Mouse (Mus musculus): ENCODE data around the gene Gfy. TPM values are rescaled to one million over a fixed set of nuclear protein-coding genes. Genes with fewer than 3 reads are reported as not detected.
"Not testable (repeated sequence)": the region's sequence is repeated elsewhere in the genome, so short reads cannot be mapped to it uniquely, and the experiment has no call there.

Gfy gene
- polyA plus RNA-seq, 1 experiment from 2014 or later: not detected

- H3K9ac ChIP-seq (replicated peaks): peak within 1 kb of the TSS; percentile 86
- WGBS: 6% methylated on average over 63 of the region's 69 CpGs
- H3K9me3 ChIP-seq: no peaks in the 10 kb centered on the region
- peak within 1 kb of the TSS; percentile 63 for H3K4me2 ChIP-seq (replicated peaks)
- H3K4me1 ChIP-seq (replicated peaks): peaks cover 32% of the 10 kb centered on the region
- H3K27ac ChIP-seq: peak within 1 kb of the TSS; percentile 93
- H3K4me3 ChIP-seq (replicated peaks): peak within 1 kb of the TSS; percentile 62
- peak; percentile 96 for ATAC-seq
- peaks cover 26% of the 10 kb centered on the region for H3K36me3 ChIP-seq
- H3K27me3 ChIP-seq: no peaks in the 10 kb centered on the region
These were observed 25.0 kb downstream of the Gfy start, which contains the start of the genes Pih1d1 and Aldh16a1 for GRCm38 (mm10) chr7:45154096-45154992. Gene Pih1d1 (plus strand): TSS chr7:45154303. Gene Aldh16a1 (minus strand): TSS chr7:45154584.

- no peaks in the 10 kb centered on the region for H3K27me3 ChIP-seq
- ATAC-seq: no peak; the same call in 1 of the 2 replicates
- 4% methylated on average over 5 of the region's 5 CpGs for WGBS
- no peaks in the 10 kb centered on the region for H3K9me3 ChIP-seq
- peaks cover 19% of the 10 kb centered on the region for H3K36me3 ChIP-seq
- H3K4me1 ChIP-seq (replicated peaks): peaks cover 32% of the 10 kb centered on the region
- H3K4me2 ChIP-seq (replicated peaks): peak overlapping the region; percentile 63
- peak overlapping the region; percentile 86 for H3K9ac ChIP-seq (replicated peaks)
- H3K4me3 ChIP-seq (replicated peaks): peak overlapping the region; percentile 62
- peak overlapping the region; percentile 93 for H3K27ac ChIP-seq
These were observed 25.8 kb downstream of the Gfy start for GRCm38 (mm10) chr7:45153586-45153985.

GRCm38 (mm10) chr7:45153052-45153451 lies 26.3 kb downstream of the Gfy start:
- Histone ChIP-seq H3K4me3 (replicated peaks) (peak overlapping the region; percentile 62; the same call in 1 of the 2 replicates), H3K36me3 (peaks cover 13% of the 10 kb centered on the region), H3K4me1 (replicated peaks) (peaks cover 32% of the 10 kb centered on the region)
- not testable (repeated sequence) for H3K4me2 ChIP-seq (replicated peaks); H3K9me3 ChIP-seq; H3K27ac ChIP-seq; ATAC-seq; H3K27me3 ChIP-seq; H3K9ac ChIP-seq (replicated peaks)
- 93% methylated on average over 2 of the region's 2 CpGs for WGBS

DNA sequence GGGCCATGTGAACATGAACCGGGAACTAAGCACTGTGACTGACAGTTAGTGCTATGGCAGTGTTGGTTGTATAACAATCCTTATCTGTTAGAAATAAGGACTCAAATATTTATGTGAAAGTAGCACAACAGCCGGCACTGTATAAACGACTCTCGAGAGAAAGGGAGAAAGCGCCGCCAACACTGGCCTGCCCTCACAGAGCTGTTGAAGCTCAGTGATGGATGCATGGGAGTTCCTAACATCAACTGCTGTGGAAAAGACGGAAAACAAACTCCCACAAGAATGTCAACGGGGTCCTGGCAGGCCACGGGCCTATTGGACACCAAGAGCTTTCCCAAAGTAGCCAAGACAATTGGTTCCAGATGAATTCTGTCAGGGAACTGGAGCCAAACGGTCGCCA lies 28.1 kb downstream of the Gfy start:
- 63% methylated on average over 11 of the region's 11 CpGs for WGBS
- Histone ChIP-seq H3K4me3 (replicated peaks) (no peak overlapping the region), H3K27me3 (no peaks in the 10 kb centered on the region), H3K27ac (no peak overlapping the region), H3K36me3 (0 out of 2 replicates have a peak, but pooled peaks cover 2% of the 10 kb centered on the region), H3K9me3 (no peaks in the 10 kb centered on the region), H3K4me1 (replicated peaks) (peaks cover 32% of the 10 kb centered on the region), H3K9ac (replicated peaks) (no peak overlapping the region), H3K4me2 (replicated peaks) (no peak overlapping the region)
- no peak for ATAC-seq

DNA sequence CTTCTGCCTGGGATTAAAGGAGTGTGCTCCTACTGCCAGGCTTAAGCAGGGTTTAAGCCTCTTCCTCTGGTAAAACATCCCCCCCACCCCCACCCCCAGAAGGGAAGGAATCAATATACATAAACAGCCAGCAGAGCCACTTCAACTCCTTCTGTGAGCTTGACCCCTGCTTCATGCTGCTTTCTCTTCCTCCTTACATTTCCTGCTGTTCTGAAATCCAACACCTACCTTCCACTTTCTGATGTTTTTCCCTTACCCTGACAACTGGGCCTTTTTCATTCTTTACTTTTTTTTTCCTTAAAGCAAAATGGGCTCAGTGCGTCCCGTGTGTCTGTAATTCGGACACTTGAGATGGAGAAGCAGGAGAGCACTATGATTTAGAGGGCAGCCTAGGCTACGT lies 29.0 kb downstream of the Gfy start:
- peaks cover 25% of the 10 kb centered on the region for H3K4me1 ChIP-seq (replicated peaks)
- H3K27me3 ChIP-seq: no peaks in the 10 kb centered on the region
- H3K4me2 ChIP-seq (replicated peaks): no peak overlapping the region
- ATAC-seq: no peak
- H3K9me3 ChIP-seq: no peaks in the 10 kb centered on the region
- H3K4me3 ChIP-seq (replicated peaks): no peak overlapping the region
- H3K36me3 ChIP-seq: peaks cover 8% of the 10 kb centered on the region
- H3K27ac ChIP-seq: no peak overlapping the region
- H3K9ac ChIP-seq (replicated peaks): no peak overlapping the region
- 76% methylated on average over 4 of the region's 4 CpGs for WGBS

DNA sequence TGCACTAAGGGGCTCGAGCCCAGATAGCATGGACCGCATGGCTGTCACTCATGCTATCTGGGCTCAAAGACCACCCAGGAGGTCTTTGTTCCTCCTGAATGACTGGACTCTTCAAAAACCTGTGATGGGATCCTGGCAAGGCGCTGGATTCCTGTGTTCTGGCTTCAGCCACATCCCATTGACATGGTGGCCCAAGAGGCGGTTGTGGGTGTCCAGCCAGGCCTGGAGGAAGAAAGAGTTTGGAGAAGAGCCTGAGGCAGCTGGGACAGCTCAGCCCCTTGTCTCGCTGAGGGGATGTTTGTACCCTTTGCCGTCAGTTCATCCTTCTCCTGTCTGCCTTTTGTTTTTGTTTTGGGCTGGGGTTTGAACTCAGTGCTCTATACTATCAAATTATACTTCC lies 29.8 kb downstream of the Gfy start:
- no peak overlapping the region for H3K9ac ChIP-seq (replicated peaks)
- no peak overlapping the region for H3K27ac ChIP-seq
- H3K4me3 ChIP-seq (replicated peaks): no peak overlapping the region
- H3K36me3 ChIP-seq: peaks cover 13% of the 10 kb centered on the region
- H3K4me1 ChIP-seq (replicated peaks): peaks cover 18% of the 10 kb centered on the region
- H3K4me2 ChIP-seq (replicated peaks): no peak overlapping the region
- H3K27me3 ChIP-seq: no peaks in the 10 kb centered on the region
- 17% methylated on average over 6 of the region's 6 CpGs for WGBS
- ATAC-seq: no peak
- H3K9me3 ChIP-seq: no peaks in the 10 kb centered on the region

GRCm38 (mm10) chr7:45148534-45149098 lies 30.8 kb downstream of the Gfy start:
- H3K27me3 ChIP-seq: no peaks in the 10 kb centered on the region
- ATAC-seq: no peak
- WGBS: 77% methylated on average over 4 of the region's 4 CpGs
- H3K9ac ChIP-seq (replicated peaks): no peak overlapping the region; the same call in 1 of the 2 replicates
- no peak overlapping the region for H3K27ac ChIP-seq
- no peaks in the 10 kb centered on the region for H3K9me3 ChIP-seq
- peaks cover 16% of the 10 kb centered on the region for H3K4me1 ChIP-seq (replicated peaks)
- no peak overlapping the region for H3K4me2 ChIP-seq (replicated peaks)
- H3K4me3 ChIP-seq (replicated peaks): no peak overlapping the region
- peaks cover 22% of the 10 kb centered on the region for H3K36me3 ChIP-seq

- H3K4me2 ChIP-seq (replicated peaks): no peak overlapping the region
- H3K9ac ChIP-seq (replicated peaks): no peak overlapping the region
- no peak for ATAC-seq
- 93% methylated on average over 11 of the region's 11 CpGs for WGBS
- H3K4me1 ChIP-seq (replicated peaks): peaks cover 11% of the 10 kb centered on the region; the same call in 1 of the 2 replicates
- H3K9me3 ChIP-seq: no peaks in the 10 kb centered on the region
- no peak overlapping the region for H3K4me3 ChIP-seq (replicated peaks)
- no peaks in the 10 kb centered on the region for H3K27me3 ChIP-seq
- H3K36me3 ChIP-seq: peaks cover 29% of the 10 kb centered on the region
- H3K27ac ChIP-seq: no peak overlapping the region
These were observed 31.5 kb downstream of the Gfy start for GRCm38 (mm10) chr7:45147899-45148298.

- WGBS: 96% methylated on average over 11 of the region's 11 CpGs
- H3K4me1 ChIP-seq (replicated peaks): peaks cover 11% of the 10 kb centered on the region; the same call in 1 of the 2 replicates
- H3K27me3 ChIP-seq: no peaks in the 10 kb centered on the region
- H3K4me2 ChIP-seq (replicated peaks): no peak overlapping the region
- H3K36me3 ChIP-seq: peaks cover 36% of the 10 kb centered on the region
- no peaks in the 10 kb centered on the region for H3K9me3 ChIP-seq
- ATAC-seq: no peak
- H3K27ac ChIP-seq: no peak overlapping the region
- H3K4me3 ChIP-seq (replicated peaks): no peak overlapping the region
- no peak overlapping the region for H3K9ac ChIP-seq (replicated peaks)
These were observed 32.1 kb downstream of the Gfy start for GRCm38 (mm10) chr7:45147267-45147666.

- Histone ChIP-seq H3K27me3 (no peaks in the 10 kb centered on the region), H3K36me3 (peaks cover 45% of the 10 kb centered on the region), H3K4me2 (replicated peaks) (no peak overlapping the region), H3K4me3 (replicated peaks) (no peak overlapping the region), H3K27ac (no peak overlapping the region), H3K9ac (replicated peaks) (0 out of 2 replicates have a peak overlapping the region, but pooled peaks have one; percentile 3), H3K9me3 (no peaks in the 10 kb centered on the region), H3K4me1 (replicated peaks) (0 out of 2 replicates have a peak, but pooled peaks cover 3% of the 10 kb centered on the region)
- WGBS: 94% methylated on average over 8 of the region's 8 CpGs
- no peak for ATAC-seq
These were observed 33.9 kb downstream of the Gfy start for GRCm38 (mm10) chr7:45145460-45145859.

GRCm38 (mm10) chr7:45144368-45145174 lies 34.8 kb downstream of the Gfy start:
- peaks cover 45% of the 10 kb centered on the region for H3K36me3 ChIP-seq
- H3K9ac ChIP-seq (replicated peaks): peak overlapping the region; percentile 37; the same call in 1 of the 2 replicates
- no peak overlapping the region for H3K27ac ChIP-seq
- 88% methylated on average over 13 of the region's 13 CpGs for WGBS
- H3K27me3 ChIP-seq: no peaks in the 10 kb centered on the region
- no peak overlapping the region for H3K4me2 ChIP-seq (replicated peaks)
- 0 out of 2 replicates have a peak, but pooled peaks cover 2% of the 10 kb centered on the region for H3K4me1 ChIP-seq (replicated peaks)
- H3K4me3 ChIP-seq (replicated peaks): no peak overlapping the region
- H3K9me3 ChIP-seq: no peaks in the 10 kb centered on the region
- ATAC-seq: no peak

Data from midbrain, embryonic 13.5 days (tissue).